Mouse (Mus musculus) hindbrain, embryonic 15.5 days (tissue): ENCODE results near the gene Serpinb1c. TPM values are rescaled to one million over a fixed set of nuclear protein-coding genes. Genes with fewer than 3 reads are reported as not detected.
"Not testable (repeated sequence)": the region's sequence is repeated elsewhere in the genome, so short reads cannot be mapped to it uniquely, and the experiment has no call there.

Experiments
- ATAC-seq: fragments of 200-750 bp; cut with Nextera tagmentation; 2 replicates; pipeline ENCODE4 v1.8.0; 2017; ENCODE audit warnings: low read depth, moderate number of reproducible peaks, moderate TSS enrichment; ENCODE audit not compliant: low FRiP score
- H3K27ac ChIP-seq: fragments of 300-500 bp; sonication (generic); replicated peaks from 2 replicates; pipeline ENCODE4 v1.5.1; 2015; ENCODE audit warnings: mild to moderate bottlenecking, inconsistent platforms
- H3K27me3 ChIP-seq: fragments of 300-500 bp; sonication (generic); 2 replicates; pipeline ENCODE4 v1.6.1; 2015; ENCODE audit warnings: control low read depth, inconsistent platforms
- H3K36me3 ChIP-seq: fragments of 300-500 bp; sonication (generic); 2 replicates; pipeline ENCODE4 v1.6.1; 2015; ENCODE audit warnings: control low read depth, inconsistent platforms
- H3K4me1 ChIP-seq: fragments of 300-500 bp; sonication (generic); replicated peaks from 2 replicates; pipeline ENCODE4 v1.6.1; 2015; ENCODE audit warnings: control low read depth, inconsistent platforms
- H3K4me2 ChIP-seq: fragments of 300-500 bp; sonication (generic); 2 replicates; pipeline ENCODE4 v1.6.1; 2015; ENCODE audit warnings: moderate library complexity, mild to moderate bottlenecking, inconsistent platforms
- H3K4me3 ChIP-seq: fragments of 300-500 bp; sonication (generic); 2 replicates; pipeline ENCODE4 v1.5.1; 2015; ENCODE audit warnings: mild to moderate bottlenecking, inconsistent platforms
- H3K9ac ChIP-seq: fragments of 300-500 bp; sonication (generic); 2 replicates; pipeline ENCODE4 v1.6.1; 2015; ENCODE audit warnings: inconsistent platforms
- H3K9me3 ChIP-seq: fragments of 300-500 bp; sonication (generic); 2 replicates; pipeline ENCODE4 v1.6.1; 2016; ENCODE audit warnings: control low read depth, inconsistent platforms
- WGBS: fragments of 180-500 bp; shearing (Covaris S2); methylation state at CpG from one replicate; pipeline ENCODE4 v1.1.7; 2015; 5-methylcytosine and 5-hydroxymethylcytosine counted together
- polyA plus RNA-seq: library from polyadenylated mRNA; unstranded; fragments of >200 nt; fragmentation: Nextera tagmentation; extraction: Ambion mirVana; gene quantifications from 2 replicates; pipeline ENCODE4 v1.2.1, GENCODE M21; 2015

Gene Serpinb1c
- polyA plus RNA-seq, 1 experiment from 2014 or later: not detected

- no peak overlapping the region for H3K27ac ChIP-seq
- 34% methylated on average over 8 of the region's 8 CpGs for WGBS
- H3K4me3 ChIP-seq: no peak overlapping the region
- H3K36me3 ChIP-seq: no peaks in the 10 kb centered on the region
- no peaks in the 10 kb centered on the region for H3K4me1 ChIP-seq
- H3K4me2 ChIP-seq: no peak overlapping the region
- H3K9me3 ChIP-seq: no peaks in the 10 kb centered on the region
- H3K9ac ChIP-seq: no peak overlapping the region
- peak; percentile 96 for ATAC-seq
- 0 out of 2 replicates have a peak, but pooled peaks cover 3% of the 10 kb centered on the region for H3K27me3 ChIP-seq
Measured at GRCm38 (mm10) chr13:32903211-32903873, 5.3 kb upstream of the Serpinb1c start.

GRCm38 (mm10) chr13:32902481-32903015 lies 4.5 kb upstream of the Serpinb1c start:
- H3K27ac ChIP-seq: no peak overlapping the region
- H3K4me3 ChIP-seq: no peak overlapping the region
- 22% methylated on average over 4 of the region's 4 CpGs for WGBS
- peak; percentile 82 for ATAC-seq
- H3K4me1 ChIP-seq: no peaks in the 10 kb centered on the region
- no peaks in the 10 kb centered on the region for H3K9me3 ChIP-seq
- H3K27me3 ChIP-seq: 0 out of 2 replicates have a peak, but pooled peaks cover 3% of the 10 kb centered on the region
- no peaks in the 10 kb centered on the region for H3K36me3 ChIP-seq
- no peak overlapping the region for H3K4me2 ChIP-seq
- H3K9ac ChIP-seq: no peak overlapping the region

GRCm38 (mm10) chr13:32900639-32901038 lies 2.6 kb upstream of the Serpinb1c start:
- Histone ChIP-seq H3K4me1 (no peaks in the 10 kb centered on the region), H3K27me3 (0 out of 2 replicates have a peak, but pooled peaks cover 3% of the 10 kb centered on the region), H3K9me3 (no peaks in the 10 kb centered on the region), H3K4me3 (no peak overlapping the region), H3K36me3 (no peaks in the 10 kb centered on the region), H3K4me2 (no peak overlapping the region), H3K27ac (no peak overlapping the region), H3K9ac (no peak overlapping the region)
- ATAC-seq: no peak
- 13% methylated on average over 2 of the region's 2 CpGs for WGBS

- not testable (repeated sequence) for H3K27ac ChIP-seq, H3K4me1 ChIP-seq, ATAC-seq, H3K9me3 ChIP-seq, H3K36me3 ChIP-seq, H3K27me3 ChIP-seq, H3K4me3 ChIP-seq, H3K4me2 ChIP-seq, H3K9ac ChIP-seq
- 100% methylated on average over 2 of the region's 2 CpGs for WGBS
Measured at GRCm38 (mm10) chr13:32899114-32899513, 1.1 kb upstream of the Serpinb1c start.

GRCm38 (mm10) chr13:32896931-32897330 lies 1.1 kb downstream of the Serpinb1c start:
- Histone ChIP-seq H3K9me3 (no peaks in the 10 kb centered on the region), H3K4me3 (no peak overlapping the region), H3K27me3 (0 out of 2 replicates have a peak, but pooled peaks cover 1% of the 10 kb centered on the region), H3K9ac (no peak overlapping the region), H3K27ac (no peak overlapping the region), H3K4me1 (no peaks in the 10 kb centered on the region), H3K36me3 (no peaks in the 10 kb centered on the region), H3K4me2 (no peak overlapping the region)
- WGBS: 73% methylated on average over 4 of the region's 4 CpGs
- ATAC-seq: no peak

GRCm38 (mm10) chr13:32884755-32885154 lies 13.3 kb downstream of the Serpinb1c start:
- ATAC-seq: no peak
- Histone ChIP-seq H3K27me3 (no peaks in the 10 kb centered on the region), H3K4me3 (no peak overlapping the region), H3K4me1 (no peaks in the 10 kb centered on the region), H3K4me2 (no peak overlapping the region), H3K9me3 (no peaks in the 10 kb centered on the region), H3K36me3 (no peaks in the 10 kb centered on the region), H3K9ac (no peak overlapping the region), H3K27ac (no peak overlapping the region)

GRCm38 (mm10) chr13:32873862-32874261 lies 24.1 kb downstream of the Serpinb1c start:
- Histone ChIP-seq H3K27me3 (no peaks in the 10 kb centered on the region), H3K27ac (no peak overlapping the region), H3K9ac (no peak overlapping the region), H3K36me3 (no peaks in the 10 kb centered on the region), H3K4me1 (no peaks in the 10 kb centered on the region), H3K9me3 (no peaks in the 10 kb centered on the region), H3K4me2 (no peak overlapping the region), H3K4me3 (no peak overlapping the region)
- no peak for ATAC-seq
- WGBS: 71% methylated on average over 1 of the region's 1 CpGs

GRCm38 (mm10) chr13:32868843-32869242 lies 29.2 kb downstream of the Serpinb1c start:
- ATAC-seq: no peak
- 79% methylated on average over 5 of the region's 5 CpGs for WGBS

GRCm38 (mm10) chr13:32868233-32868632 lies 29.8 kb downstream of the Serpinb1c start:
- not testable (repeated sequence) for H3K4me1 ChIP-seq, H3K9me3 ChIP-seq, H3K4me3 ChIP-seq, H3K4me2 ChIP-seq, H3K9ac ChIP-seq, H3K27me3 ChIP-seq, H3K36me3 ChIP-seq, H3K27ac ChIP-seq, ATAC-seq
- 90% methylated on average over 4 of the region's 4 CpGs for WGBS

More at GRCm38 (mm10) chr13:32868843-32869242, 29.2 kb downstream of the Serpinb1c start:
- H3K27ac ChIP-seq: no peak overlapping the region
- no peaks in the 10 kb centered on the region for H3K36me3 ChIP-seq
- no peak overlapping the region for H3K4me3 ChIP-seq
- H3K4me2 ChIP-seq: no peak overlapping the region
- H3K4me1 ChIP-seq: no peaks in the 10 kb centered on the region
- no peak overlapping the region for H3K9ac ChIP-seq
- no peaks in the 10 kb centered on the region for H3K9me3 ChIP-seq
- no peaks in the 10 kb centered on the region for H3K27me3 ChIP-seq

GRCm38 (mm10) chr13:32867030-32867429 lies 31.0 kb downstream of the Serpinb1c start:
- H3K4me2 ChIP-seq: no peak overlapping the region
- ATAC-seq: no peak; the same call in 1 of the 2 replicates
- H3K4me1 ChIP-seq: no peaks in the 10 kb centered on the region
- no peak overlapping the region for H3K27ac ChIP-seq
- H3K9me3 ChIP-seq: no peaks in the 10 kb centered on the region
- no peak overlapping the region for H3K4me3 ChIP-seq
- H3K9ac ChIP-seq: no peak overlapping the region
- H3K27me3 ChIP-seq: no peaks in the 10 kb centered on the region
- WGBS: 48% methylated on average over 2 of the region's 2 CpGs
- H3K36me3 ChIP-seq: no peaks in the 10 kb centered on the region

- Histone ChIP-seq H3K4me1 (no peaks in the 10 kb centered on the region), H3K4me3 (no peak overlapping the region), H3K4me2 (no peak overlapping the region), H3K9me3 (no peaks in the 10 kb centered on the region), H3K9ac (no peak overlapping the region), H3K27me3 (no peaks in the 10 kb centered on the region), H3K36me3 (no peaks in the 10 kb centered on the region), H3K27ac (no peak overlapping the region)
- peak; percentile 85 for ATAC-seq
- 9% methylated on average over 9 of the region's 9 CpGs for WGBS
Measured at GRCm38 (mm10) chr13:32866484-32866883, 31.5 kb downstream of the Serpinb1c start.

GRCm38 (mm10) chr13:32865591-32865990 lies 32.4 kb downstream of the Serpinb1c start:
- no peak overlapping the region for H3K27ac ChIP-seq
- H3K9me3 ChIP-seq: no peaks in the 10 kb centered on the region
- H3K27me3 ChIP-seq: no peaks in the 10 kb centered on the region
- no peak overlapping the region for H3K4me2 ChIP-seq
- no peak overlapping the region for H3K4me3 ChIP-seq
- no peak overlapping the region for H3K9ac ChIP-seq
- WGBS: 75% methylated on average over 2 of the region's 2 CpGs
- H3K4me1 ChIP-seq: no peaks in the 10 kb centered on the region
- no peaks in the 10 kb centered on the region for H3K36me3 ChIP-seq
- no peak for ATAC-seq

GRCm38 (mm10) chr13:32864529-32864928 lies 33.5 kb downstream of the Serpinb1c start:
- not testable (repeated sequence) for H3K36me3 ChIP-seq, H3K4me3 ChIP-seq, ATAC-seq, H3K4me2 ChIP-seq, H3K27ac ChIP-seq, H3K4me1 ChIP-seq, H3K27me3 ChIP-seq, H3K9ac ChIP-seq, H3K9me3 ChIP-seq
- WGBS: 82% methylated on average over 3 of the region's 3 CpGs
